Mouse (Mus musculus) kidney, postnatal 10 days (tissue): ENCODE data around the gene Svs6.
"Not testable (repeated sequence)": the region's sequence is repeated elsewhere in the genome, so short reads cannot be mapped to it uniquely, and the experiment has no call there.

ENCODE experiments used
- DNase-seq: peaks from one replicate; pipeline ENCODE4 v3.0.0; 2021; ENCODE audit warnings: mixed read lengths

Gene Svs6

DNA sequence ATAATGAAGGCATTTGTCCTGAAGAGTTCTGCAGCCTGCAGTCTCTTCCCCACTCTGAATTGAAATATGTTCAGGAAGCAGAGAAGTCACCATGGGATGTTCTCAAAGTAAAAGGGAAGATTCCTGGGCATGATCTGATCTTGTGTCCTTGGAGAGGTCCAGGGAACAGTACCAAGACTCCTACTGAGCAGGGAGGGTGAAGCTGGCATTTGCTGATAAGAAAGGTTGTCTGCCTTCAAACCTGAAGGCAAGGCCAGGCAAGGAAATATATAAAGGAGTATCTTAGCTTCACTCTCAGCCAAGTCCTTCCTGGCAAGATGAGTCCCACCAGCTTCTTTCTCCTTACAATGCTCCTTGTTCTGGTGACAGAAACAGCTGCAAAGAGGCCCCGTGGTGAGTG is at the start of gene Svs6:
Svs6 (plus strand) TSS at position 301 of the 400 bp plus-strand sequence.
- DNase-seq = not testable (repeated sequence)

DNA sequence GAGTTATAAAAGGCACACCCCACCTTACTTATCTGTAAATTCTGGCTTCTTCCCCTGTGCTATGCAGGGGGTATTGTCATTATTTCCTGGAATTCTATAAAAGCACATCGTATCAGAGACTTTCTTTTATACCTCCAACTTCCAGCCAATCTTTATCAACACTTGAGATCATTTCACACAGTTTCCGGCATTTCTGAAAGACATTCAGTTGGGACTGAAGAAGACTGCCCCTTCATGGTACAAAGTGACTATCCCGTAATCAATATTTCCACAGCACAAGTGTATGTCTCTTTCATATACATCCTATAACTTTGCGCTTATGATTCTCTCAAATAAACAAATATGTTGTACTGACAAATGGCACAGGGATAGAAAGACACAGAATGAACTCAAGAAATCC is 38.2 kb upstream of the Svs6 start, which contains the start of gene Svs4:
Svs4 (minus strand) TSS at position 101 of the 400 bp plus-strand sequence.
- no peak for DNase-seq

DNA sequence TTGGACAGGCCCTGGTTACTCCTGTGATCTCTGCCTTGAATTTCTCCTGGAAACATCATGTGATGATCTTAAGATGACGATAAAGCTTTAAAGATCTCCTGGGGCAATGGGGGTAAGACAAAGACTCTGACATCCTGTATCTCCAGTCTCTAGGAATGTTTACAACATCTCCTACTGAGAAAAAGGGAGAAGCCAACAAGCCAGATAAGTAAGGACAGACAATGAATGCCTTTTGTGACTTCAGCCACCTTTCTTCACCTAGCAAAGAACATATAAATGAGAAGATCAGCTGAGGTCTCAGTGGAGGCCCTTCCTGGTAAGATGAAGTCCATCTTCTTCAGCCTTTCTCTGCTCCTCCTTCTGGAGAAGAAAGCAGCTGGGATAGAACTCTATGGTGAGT is 27.6 kb upstream of the Svs6 start, which contains the start of gene Svs3a:
Svs3a (plus strand) TSS at position 301 of the 400 bp plus-strand sequence.
- DNase-seq = not testable (repeated sequence)

GRCm38 (mm10) chr2:164312599-164312998 is 4.0 kb upstream of the Svs6 start:
- no peak for DNase-seq

DNA sequence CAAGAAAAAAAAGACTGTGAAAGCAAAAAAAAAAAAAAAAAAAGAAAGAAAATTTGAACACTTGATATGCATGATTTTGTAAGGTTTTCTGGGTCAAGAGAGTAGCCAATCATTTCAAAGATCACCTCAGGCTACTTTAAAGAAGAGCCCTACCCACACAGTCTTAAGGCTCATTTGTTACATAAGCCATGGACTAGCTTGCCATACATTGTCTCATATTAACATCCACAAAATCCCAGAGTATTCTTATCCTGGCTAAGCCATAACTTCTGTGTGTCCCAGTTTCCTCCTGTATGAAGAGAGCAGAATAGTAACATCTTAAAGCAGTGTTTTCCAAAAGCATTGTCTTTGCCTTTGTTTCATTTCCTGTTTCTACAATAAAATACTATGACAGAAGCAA is 1.1 kb upstream of the Svs6 start:
- DNase-seq = not testable (repeated sequence)

GRCm38 (mm10) chr2:164320983-164321382 is 4.4 kb downstream of the Svs6 start:
- no peak for DNase-seq

DNA sequence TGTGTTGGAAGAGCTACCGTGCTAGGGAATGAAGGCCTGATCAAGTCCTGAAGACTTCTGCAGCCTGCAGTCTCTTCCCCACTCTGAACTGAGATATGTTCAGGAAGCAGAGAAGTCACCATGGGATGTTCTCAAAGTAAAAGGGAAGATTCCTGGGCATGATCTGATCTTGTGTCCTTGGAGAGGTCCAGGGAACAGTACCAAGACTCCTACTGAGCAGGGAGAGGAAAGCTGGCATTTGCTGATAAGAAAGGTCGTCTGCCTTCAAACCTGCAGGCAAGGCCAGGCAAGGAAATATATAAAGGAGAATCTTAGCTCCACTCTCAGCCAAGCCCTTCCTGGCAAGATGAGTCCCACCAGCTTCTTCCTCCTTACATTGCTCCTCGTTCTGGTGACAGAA is 15.9 kb downstream of the Svs6 start, which contains the start of gene Svs5:
Svs5 (plus strand) TSS at position 301 of the 400 bp plus-strand sequence.
- not testable (repeated sequence) for DNase-seq

GRCm38 (mm10) chr2:164343732-164344131 is 27.2 kb downstream of the Svs6 start:
- not testable (repeated sequence) for DNase-seq

GRCm38 (mm10) chr2:164347697-164348096 is 31.1 kb downstream of the Svs6 start:
- not testable (repeated sequence) for DNase-seq

DNA sequence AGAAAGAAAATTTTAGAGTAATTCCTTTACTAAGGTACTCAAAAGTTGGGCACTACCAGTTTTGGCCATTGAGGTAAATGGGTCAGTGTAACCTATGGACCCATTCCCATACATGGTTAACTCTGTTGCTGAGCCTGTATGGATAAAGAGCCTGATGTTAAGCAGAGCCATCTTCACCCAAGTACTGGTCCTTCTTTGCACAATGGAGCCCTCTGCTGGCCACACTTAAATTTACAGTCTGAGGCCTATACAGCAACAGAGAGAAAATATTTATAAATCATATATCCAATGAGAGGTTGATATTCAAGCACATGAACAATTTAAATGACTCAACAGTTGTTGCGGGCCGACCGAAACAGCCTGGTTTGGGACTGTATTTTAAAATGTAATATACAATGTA is 32.4 kb downstream of the Svs6 start:
- peak; percentile 59 for DNase-seq

DNA sequence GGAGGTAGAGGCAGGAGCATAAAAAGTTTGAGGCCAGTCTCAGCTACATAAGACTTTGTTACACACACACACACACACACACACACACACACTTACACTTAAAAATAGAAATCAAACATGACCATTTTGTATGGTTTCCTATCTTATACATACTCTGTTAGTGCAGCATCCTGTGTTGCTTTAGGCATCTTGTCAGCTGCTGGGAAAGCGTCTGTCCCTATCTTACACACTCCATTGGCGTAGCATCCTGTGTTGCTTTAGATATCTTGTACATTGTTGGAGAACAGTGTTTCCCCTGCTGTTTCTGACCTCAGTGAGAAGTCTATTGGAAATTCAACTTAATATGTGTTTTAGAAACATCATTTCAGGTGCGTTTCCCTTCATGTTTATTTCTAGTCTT is 36.1 kb downstream of the Svs6 start:
- DNase-seq = no peak

- DNase-seq = no peak
These were observed 36.8 kb downstream of the Svs6 start for GRCm38 (mm10) chr2:164353356-164353755.

DNA sequence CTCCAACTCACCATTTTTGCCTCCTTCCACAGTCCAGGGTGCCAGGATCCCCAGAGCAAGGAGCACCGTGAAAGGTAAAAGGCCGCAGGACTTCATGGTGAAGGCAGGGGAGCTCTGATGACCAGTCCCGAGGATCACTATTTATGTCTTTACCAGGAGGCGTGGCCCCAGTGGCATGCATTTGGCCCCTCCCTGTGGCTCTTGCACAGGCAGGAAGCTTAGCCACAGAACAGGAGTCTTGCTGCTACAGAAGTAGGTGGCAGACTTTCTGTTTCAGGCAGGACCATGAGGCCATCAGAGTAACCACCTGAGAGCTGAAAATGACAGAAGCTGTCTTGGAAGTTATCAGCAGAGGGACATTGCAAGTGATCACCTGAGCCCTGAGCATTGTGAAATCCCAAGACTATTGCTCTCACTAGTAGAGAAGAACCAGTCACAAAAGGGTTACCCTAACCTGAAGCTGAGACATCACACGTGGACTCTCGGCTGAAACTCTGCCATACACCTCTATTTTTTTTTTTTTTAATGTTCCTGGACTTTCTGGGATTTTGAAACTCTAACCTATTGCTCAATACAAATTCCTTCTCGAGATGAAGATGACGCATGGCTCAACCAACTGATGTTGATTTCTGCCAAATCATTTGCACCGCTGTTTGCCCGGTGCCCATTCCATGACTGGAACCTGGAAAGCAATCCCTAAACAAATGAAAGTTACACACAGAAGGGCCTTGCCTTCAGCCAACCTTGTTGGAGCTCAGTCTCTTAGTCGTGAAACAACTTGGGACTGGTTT is 39.8 kb downstream of the Svs6 start:
- no peak for DNase-seq

- peak; percentile 22 for DNase-seq
These were observed 41.8 kb downstream of the Svs6 start for GRCm38 (mm10) chr2:164358373-164358772.

DNA sequence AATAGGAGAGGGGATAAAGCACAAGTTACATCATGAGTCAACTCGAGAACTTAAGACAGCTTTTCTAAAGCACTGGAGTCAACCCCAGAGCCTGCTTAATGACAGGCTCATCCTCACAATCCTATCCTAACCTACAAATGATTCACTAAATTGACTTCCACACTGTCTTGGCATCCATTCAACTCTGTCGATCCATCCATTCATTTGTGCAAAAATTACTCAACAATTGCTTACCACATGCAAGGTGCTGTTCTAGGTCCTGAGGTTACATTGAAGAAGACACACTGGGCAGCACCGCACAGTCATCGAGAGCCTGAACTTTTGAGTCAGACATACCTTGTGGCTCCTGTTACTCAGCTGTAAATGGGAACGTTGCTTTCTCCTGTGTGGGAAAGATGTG is 42.5 kb downstream of the Svs6 start:
- no peak for DNase-seq

- no peak for DNase-seq
These were observed 43.1 kb downstream of the Svs6 start for GRCm38 (mm10) chr2:164359668-164360067.

- no peak for DNase-seq
These were observed 44.6 kb downstream of the Svs6 start for GRCm38 (mm10) chr2:164360974-164361657.

DNA sequence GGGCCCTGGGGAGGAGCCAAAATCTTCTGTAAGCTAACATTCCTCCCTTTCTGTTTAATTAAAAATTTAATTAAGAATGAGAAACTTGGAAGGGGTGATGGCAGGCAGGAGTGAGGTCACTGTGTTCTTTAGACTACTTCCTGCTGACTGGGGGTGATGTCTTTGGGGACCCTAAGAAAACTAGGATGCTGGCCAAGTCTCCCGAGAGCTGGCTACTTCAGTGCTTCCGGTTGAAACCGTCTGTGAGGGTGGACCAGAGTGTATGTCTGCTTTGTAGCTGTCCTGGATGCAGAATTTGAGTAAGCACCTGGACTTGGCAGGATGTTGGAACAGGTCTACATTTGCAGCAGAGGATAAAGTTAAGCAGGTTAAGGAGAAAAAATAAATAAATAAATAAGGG is 50.4 kb downstream of the Svs6 start:
- DNase-seq = no peak
